Mouse (Mus musculus) c-Kit-positive CD71-positive TER-119-positive erythroid progenitor cells, embryonic 14.5 days (primary cell): ENCODE results near the gene Tm2d3.
A peak's percentile ranks its signal among the peaks of the same experiment; 100 is the strongest.

ENCODE experiments used
- DNase-seq: peaks from one replicate; pipeline ENCODE4 v3.0.0-alpha.2; 2013; ENCODE audit warnings: low spot score

Gene Tm2d3

GRCm38 (mm10) chr7:65690869-65691268 lies at the start of gene Tm2d3:
TSS of gene Tm2d3 (plus strand) at chr7:65691169.
- no peak for DNase-seq

DNA sequence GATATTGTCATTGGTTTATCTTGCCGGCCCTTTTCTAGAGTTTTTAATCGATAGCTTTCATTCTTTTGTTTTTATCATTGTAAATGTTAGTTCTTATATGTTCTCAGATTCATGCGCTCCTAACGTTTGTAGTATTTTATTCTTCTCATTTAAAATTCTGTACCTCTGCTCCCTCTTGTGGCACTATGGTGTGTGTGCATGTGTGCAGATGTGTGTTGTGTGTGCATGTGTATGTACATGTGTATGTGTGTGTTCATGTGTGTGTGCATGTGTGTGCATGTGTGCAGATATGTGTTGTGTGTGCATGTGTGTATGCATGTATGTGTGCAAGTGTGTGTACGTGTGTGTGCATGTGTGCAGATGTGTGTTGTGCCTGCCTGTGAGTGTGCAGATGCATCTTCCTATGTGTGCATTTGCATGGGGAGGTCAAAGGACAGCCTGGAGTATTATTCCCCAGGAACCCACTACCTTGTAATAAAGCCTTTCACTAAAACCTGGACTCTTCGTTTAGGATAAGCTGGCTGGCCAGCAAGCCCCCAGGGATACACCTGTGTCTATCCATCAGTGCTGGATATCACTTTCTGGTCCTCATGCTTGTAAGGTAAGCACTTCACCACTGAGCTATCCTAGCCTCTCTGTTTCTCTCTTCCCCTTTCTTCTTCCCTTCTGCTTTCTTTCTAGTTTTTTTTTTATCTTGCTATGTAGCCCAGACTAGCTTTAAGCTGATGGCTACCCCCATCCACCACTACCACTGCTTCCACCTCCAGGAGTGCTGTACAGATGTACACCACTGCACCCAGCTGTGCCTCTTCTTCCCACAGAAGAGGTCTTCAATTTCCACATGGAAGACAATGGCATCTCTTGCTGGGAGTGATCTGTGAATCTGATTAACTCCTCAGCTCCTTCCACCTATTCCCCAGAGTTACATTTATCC lies 48.3 kb upstream of the Tm2d3 start:
- peak; percentile 45 for DNase-seq

DNA sequence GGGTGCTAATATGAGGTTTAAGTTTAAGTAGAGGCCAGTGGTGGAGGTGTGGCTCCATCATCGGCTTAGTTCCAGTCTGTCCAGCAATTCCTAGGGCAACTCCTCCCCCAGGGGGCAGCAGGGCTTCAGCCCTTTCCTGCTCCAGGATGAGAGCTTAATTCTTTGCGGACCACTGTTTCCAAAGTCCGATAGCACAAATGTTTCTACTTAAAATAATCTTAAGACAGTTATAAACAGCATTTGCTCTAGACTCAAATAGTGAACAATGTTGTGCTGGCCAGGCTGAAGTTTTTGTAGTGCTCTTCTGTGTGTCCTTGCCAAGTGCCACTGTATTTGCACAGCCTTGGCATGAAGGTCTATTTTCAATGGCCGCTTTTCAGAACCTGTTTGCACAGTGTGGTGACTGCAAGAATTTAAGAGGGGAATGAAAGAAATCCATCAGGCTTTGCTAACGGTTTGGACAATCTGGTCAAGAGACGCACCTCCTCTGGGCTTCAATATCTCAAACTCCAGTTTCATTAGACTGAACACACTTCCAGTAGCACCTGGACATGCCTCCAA lies 47.0 kb upstream of the Tm2d3 start:
- no peak for DNase-seq

DNA sequence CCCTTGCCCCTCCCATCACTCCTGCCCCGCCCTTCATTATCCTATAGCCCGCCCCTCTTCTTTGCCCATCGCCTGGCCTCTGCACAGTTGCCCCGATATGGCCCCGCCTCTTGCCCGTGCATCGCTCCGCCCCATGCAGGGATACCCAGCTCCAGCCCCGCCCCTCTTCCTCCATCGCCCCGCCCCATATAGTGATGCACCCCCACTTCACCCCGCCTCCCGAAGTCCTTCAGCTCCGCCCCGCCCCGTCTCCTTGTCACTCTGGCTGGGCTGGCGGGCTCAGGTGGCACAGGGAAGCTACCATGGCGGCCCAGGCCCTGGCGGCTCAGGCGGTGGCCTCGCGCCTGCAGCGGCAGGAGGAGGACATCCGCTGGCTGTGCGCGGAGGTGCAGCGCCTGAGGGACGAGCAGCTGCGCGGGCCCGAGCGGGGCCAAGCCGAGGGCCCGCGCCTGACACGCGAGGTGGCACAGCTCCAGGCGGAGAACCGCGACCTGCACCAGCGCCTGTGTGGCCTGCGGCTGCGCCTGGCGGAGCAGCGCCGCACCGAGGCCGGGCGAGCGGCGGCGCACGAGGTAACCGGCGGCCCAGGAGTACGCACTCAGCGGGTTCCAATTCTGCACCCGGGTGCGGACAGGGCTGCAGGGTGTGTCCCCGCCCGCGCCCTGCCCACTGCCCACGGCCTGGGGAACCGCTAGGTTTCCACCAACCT lies 46.2 kb upstream of the Tm2d3 start, which contains the start of gene Tarsl2:
Tarsl2 (plus strand) TSS at position 256 of the 709 bp plus-strand sequence.
- DNase-seq = peak; percentile 97

- DNase-seq = peak; percentile 30
Observed at GRCm38 (mm10) chr7:65645996-65646395, 45.0 kb upstream of the Tm2d3 start.

DNA sequence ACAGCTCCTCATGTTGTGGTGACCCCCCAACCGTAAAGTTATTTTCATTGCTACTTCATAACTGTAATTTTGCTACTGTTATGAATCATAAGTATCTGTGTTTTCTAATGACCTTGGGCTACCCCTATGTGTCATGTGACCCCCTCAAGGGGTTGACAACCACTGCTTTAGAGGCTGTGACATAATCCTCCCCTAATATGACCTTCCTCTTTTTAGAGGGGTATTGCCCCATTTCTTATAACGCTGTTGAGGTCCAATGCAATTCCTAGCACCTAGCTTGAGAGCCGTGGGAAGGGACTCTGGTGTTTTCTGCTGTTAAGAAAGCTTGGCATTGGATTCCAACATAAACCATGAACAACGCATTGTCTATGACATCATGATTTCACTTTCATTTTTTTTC lies 40.3 kb upstream of the Tm2d3 start:
- no peak for DNase-seq

DNA sequence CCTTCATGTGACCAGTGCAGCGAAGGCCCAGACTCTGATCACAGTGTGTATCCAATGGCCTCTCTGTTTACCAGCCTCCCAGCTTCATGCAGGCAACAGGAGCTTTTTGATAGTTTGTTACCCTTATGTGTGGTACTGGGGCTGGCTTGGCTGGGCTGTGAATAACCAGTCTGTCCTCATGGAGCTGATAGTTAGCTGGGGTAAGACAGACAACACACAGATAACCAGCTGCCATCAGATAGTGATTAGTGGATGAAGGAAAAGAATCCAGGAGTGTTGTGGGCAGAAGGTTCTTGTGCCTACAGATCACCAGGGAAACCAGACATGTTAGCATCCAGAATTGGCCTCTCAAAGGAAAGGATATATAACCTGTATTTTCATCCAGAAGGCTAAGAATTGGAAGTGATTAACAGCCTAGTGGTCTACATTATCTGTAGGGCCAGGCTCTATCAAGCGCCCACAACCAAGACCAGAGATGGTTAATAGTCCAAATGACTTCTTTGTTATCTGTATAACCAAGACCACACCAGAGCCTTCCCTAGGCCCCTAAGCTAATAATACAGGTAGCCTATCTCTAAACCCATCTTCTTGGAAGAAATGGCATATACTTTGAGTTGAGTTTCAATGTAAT lies 33.4 kb upstream of the Tm2d3 start:
- no peak for DNase-seq

DNA sequence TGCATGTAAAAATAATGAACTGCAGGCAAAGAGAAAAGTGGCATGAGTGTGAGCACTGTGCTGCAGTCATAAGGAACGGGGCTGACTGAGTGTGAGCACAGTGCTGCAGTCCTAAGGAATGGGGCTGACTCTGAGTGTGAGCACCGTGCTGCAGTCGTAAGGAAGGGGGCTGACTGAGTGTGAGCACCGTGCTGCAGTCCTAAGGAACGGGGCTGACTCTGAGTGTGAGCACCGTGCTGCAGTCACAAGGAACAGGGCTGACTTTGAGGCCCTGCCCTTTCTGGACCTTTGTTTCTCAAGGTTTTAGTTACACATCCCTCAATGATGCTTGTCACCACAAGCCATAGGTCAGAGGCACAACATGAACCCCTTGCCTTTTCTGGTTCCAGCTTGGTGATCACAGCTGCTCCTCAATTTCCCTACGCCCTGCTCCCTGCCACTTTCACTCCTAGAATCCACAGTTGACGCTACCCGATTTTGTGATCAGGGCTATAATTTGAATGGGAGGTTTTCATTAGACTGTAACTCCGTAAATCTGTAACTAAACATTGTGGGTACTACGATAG lies 27.7 kb upstream of the Tm2d3 start:
- no peak for DNase-seq

- no peak for DNase-seq
Observed at GRCm38 (mm10) chr7:65663886-65664285, 27.1 kb upstream of the Tm2d3 start.

DNA sequence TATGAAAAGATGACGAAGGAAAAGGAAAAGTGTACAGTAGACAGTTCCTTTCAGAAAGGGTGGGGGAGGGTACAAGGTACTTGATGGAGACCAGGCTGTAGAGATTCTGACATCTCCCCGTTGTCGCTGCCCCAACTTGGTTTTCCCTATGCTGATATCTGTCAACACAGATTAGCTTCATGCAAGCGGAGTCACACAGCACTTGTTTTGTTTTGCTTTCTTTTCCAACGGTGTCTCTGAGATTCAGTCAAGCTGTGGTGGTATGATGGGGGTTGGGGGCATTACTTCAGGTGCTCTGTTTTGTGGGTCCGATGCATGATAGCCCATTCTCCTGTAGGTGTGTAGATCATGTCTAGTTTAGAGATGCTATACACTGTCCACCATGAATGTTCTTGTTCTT lies 23.5 kb upstream of the Tm2d3 start:
- DNase-seq = no peak

DNA sequence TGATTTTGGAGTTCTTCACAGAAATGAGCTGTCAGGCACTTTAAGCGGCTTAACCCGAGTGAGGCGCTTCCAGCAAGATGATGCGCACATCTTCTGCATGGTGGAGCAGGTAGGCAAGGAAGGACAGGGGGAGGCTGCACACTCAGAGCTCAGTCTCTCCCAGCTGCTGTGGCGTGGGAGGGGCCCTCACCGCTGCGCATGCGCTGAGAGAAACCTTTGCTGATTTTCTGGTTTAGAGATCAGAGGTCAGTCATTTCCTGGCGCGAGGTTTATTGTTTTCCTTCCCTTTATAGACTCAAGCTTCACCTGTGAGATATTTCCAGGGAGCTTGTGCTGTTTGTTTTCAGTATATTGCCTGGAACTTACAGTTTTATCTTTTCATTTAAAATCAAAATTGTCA lies 12.9 kb upstream of the Tm2d3 start:
- DNase-seq = no peak

DNA sequence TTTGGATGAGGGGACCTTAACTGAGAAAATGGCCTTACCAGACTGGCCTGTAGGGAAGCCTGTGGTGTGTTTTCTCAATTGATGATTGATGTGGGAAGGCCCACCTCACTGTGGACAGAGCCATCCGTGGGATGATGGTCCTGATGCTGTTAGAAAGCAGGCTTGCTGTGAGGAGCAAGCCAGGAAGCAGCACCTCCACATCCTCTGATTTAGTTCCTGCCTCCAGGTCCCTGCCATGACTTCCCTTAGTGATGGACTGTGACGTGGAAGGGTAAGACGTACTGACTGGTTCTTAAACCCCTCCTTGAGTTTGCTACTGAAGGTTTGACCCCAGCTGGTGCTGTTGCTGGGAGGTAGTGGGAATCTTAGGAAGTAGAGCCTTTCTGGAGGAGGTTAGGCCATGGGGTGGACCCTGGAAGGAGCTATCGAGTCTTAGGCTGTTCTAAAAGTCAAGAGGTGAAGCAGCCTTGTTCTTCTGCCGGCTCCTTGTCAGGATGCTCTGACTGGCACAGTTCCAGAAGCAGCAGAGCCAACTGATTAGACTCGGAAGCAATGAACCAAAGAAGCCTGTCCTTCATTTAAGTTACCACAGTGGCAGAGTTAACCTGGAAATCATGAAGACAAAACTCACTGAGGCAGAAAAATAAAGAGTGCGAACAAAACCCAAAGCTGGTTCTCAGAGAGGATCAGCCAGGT lies 11.9 kb upstream of the Tm2d3 start:
- no peak for DNase-seq

- no peak for DNase-seq
Observed at GRCm38 (mm10) chr7:65681166-65681565, 9.8 kb upstream of the Tm2d3 start.

DNA sequence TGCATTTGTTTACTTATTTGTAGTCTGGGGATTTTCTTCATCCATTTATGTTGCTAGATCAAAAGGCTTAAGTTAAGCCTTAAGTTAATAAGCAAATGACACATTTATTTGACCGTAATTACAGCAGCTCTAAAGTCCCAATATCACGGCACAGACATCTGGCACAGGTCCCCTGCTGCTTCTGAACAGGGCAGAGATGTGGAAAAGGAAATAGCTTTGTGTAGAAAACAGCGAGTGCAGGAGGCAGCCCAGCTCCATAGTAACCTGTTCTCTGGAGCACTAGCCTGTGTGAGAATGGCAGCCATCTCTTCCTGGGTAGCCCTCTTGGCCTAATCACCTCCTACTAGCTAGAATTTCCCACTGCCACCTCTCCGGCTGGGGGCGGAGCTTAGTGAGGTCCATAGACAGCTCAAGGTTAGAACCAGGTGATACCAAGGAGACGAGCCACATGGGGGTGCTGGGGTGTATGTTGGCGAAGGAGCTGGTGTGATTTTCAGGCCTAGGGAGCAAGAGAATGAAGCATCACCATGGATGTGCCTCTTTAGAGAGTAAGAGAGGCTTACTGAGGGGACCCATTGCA lies 6.6 kb upstream of the Tm2d3 start:
- DNase-seq = no peak

DNA sequence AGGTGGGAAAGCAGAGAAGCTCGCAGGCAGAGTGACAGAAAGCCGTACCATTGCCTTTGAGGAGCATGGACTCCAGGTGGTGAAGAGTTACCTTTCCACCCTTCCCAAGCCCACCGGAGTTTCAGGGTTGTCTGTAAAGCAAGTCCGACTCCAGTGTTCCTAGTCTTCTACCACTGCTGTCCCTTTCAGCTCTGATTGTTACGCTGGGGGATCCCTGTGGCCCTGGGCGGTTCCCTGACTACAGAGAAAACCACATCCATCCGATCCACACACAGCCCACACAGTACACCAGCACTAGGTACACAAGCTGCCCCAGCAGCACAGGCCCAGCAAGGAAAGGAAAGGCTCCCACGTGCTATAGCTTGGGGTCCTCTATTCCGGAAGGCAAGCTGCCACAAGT lies 4.3 kb upstream of the Tm2d3 start:
- DNase-seq = no peak

DNA sequence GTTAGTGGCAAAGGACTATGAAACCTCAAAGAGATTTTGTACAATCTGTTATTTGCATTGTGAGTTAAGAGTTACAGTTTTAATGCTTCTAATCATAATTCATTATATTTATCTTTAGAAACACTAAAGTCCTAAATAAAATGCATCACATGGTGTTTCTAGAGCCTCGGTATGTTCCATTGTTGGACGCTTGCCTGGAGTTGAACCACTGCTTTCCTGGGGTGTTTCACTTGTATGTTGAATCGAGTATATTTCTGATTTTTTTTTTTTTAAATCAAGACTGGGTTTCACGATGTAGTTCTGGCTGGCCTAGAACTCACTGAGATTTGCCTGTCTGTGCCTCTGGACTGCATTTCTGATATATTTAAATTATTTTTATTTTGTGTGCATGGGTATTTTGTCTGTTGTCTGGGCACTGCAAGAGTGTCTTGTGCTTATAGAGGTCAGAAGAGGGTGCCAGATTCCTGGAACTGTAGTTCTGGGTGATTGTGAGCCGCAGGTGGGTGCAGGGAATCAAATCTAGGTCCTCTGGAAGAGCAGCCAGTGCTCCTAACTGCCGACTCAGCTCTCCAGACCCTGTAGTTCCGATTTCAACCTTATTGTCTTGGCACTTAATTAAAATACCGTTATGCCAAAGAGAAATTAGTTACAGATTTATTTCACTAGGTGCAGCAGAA lies 1.1 kb downstream of the Tm2d3 start:
- no peak for DNase-seq

DNA sequence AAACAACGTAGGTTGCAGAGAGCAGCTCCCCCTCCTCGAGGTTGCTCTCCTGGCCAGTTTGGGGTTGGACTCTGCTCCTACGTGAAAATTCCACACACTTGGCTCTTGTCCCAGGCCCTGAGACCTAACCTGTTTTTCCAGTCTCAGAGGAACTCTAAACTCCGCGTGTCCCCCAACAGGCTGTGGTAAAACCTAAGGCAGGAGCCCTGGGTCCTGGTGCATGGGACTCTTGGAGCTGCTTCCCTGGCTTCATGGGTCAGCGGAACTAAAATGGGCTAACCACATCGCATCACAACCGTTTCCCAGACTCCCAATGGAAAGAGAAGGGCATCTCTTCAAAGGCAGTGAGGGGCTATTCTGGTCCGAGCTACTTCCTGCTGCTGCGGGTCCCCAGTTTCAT lies 1.9 kb downstream of the Tm2d3 start:
- no peak for DNase-seq

- peak; percentile 70 for DNase-seq
Observed at GRCm38 (mm10) chr7:65693301-65693821, 2.4 kb downstream of the Tm2d3 start.

DNA sequence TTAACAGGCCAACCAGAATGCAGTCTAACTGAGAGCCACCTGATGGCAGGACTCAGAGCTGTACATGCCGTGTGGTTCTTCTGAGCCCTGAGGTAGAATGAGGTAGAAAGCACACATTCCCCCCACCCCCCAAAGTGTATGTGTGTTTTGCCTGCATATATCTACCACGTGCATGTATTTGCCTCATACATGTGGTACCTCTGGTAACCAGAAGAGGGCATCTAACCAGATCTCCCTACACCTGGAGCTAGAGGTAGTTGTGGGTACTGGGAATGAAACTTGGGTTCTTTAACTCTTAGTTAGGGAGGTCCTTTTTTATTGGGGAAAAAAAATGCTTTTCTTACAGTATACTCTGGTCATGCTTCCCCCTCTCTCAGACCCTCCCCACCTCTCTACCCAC lies 5.5 kb downstream of the Tm2d3 start:
- peak; percentile 23 for DNase-seq

DNA sequence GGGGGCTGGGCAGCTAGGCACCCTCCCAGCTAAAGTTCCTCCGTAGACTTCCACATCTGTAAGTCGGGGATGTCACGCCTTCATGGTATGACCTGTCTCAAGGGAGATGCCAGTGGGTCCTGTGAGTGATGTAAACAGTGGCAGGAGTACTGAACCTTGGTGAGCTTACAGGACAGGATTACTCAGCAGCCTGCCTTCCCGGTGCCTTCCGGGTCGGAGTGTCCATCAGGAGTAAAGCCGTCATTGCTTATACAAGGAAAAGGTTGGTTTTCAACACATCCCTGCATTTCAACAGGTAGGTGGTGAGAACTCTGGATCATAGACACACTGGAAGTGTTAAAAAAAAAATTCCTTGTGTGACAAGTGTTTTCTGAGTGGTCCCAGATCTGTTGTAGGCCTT lies 11.1 kb downstream of the Tm2d3 start:
- DNase-seq = no peak
